Mouse (Mus musculus): ENCODE data around the gene Mctp1. TPM values are rescaled to one million over a fixed set of nuclear protein-coding genes. Genes with fewer than 3 reads are reported as not detected.
"Not testable (repeated sequence)": the region's sequence is repeated elsewhere in the genome, so short reads cannot be mapped to it uniquely, and the experiment has no call there.

The Mctp1 gene
- polyA plus RNA-seq, 1 experiment = 2.2 TPM

- Histone ChIP-seq H3K9me3 (no peaks in the 10 kb centered on the region), H3K4me3 (replicated peaks) (no peak overlapping the region)
- TF ChIP-seq FLI1 (IDR thresholded peaks at IDR 0.05; ENCODE audit: low read length) (no peak), GATA1 (IDR thresholded peaks at IDR 0.05; ENCODE audit: borderline replicate concordance, low read length) (no peak)
Measured at GRCm38 (mm10) chr13:76949234-76949633, 564.9 kb downstream of the Mctp1 start.

GRCm38 (mm10) chr13:76967588-76967987, 583.3 kb downstream of the Mctp1 start:
- Histone ChIP-seq H3K4me3 (replicated peaks) (no peak overlapping the region), H3K27me3 (replicated peaks) (no peaks in the 10 kb centered on the region), H3K9me3 (no peaks in the 10 kb centered on the region), H3K36me3 (replicated peaks; ENCODE audit: low read length) (peaks cover 3% of the 10 kb centered on the region), H3K4me1 (peaks cover 4% of the 10 kb centered on the region; the same call in 1 of the 2 replicates)
- TF ChIP-seq GATA1 (IDR thresholded peaks at IDR 0.05; ENCODE audit: borderline replicate concordance, low read length) = no peak
- no peak for TF ChIP-seq FLI1 (IDR thresholded peaks at IDR 0.05; ENCODE audit: low read length)

More at GRCm38 (mm10) chr13:76949234-76949633, 564.9 kb downstream of the Mctp1 start:
- peaks cover 5% of the 10 kb centered on the region for H3K4me1 ChIP-seq
- peaks cover 8% of the 10 kb centered on the region for H3K36me3 ChIP-seq (replicated peaks; ENCODE audit: low read length)
- H3K27me3 ChIP-seq (replicated peaks) = no peaks in the 10 kb centered on the region

- TF ChIP-seq FLI1 (IDR thresholded peaks at IDR 0.05; ENCODE audit: low read length) (no peak), GATA1 (IDR thresholded peaks at IDR 0.05; ENCODE audit: borderline replicate concordance, low read length) (no peak)
Measured at GRCm38 (mm10) chr13:76969386-76969785, 585.1 kb downstream of the Mctp1 start.

GRCm38 (mm10) chr13:76971046-76971445, 586.7 kb downstream of the Mctp1 start:
- H3K4me3 ChIP-seq (replicated peaks); H3K9me3 ChIP-seq; H3K27me3 ChIP-seq (replicated peaks); H3K36me3 ChIP-seq (replicated peaks; ENCODE audit: low read length); H3K4me1 ChIP-seq: not testable (repeated sequence)

More at GRCm38 (mm10) chr13:76969386-76969785, 585.1 kb downstream of the Mctp1 start:
- Histone ChIP-seq H3K27me3 (replicated peaks) (no peaks in the 10 kb centered on the region), H3K9me3 (no peaks in the 10 kb centered on the region), H3K36me3 (replicated peaks; ENCODE audit: low read length) (peaks cover 3% of the 10 kb centered on the region), H3K4me3 (replicated peaks) (no peak overlapping the region), H3K4me1 (no peaks in the 10 kb centered on the region)

GRCm38 (mm10) chr13:77002628-77003027, 618.3 kb downstream of the Mctp1 start:
- Histone ChIP-seq H3K9me3 (no peaks in the 10 kb centered on the region), H3K36me3 (replicated peaks; ENCODE audit: low read length) (no peaks in the 10 kb centered on the region), H3K4me1 (no peaks in the 10 kb centered on the region), H3K4me3 (replicated peaks) (no peak overlapping the region), H3K27me3 (replicated peaks) (no peaks in the 10 kb centered on the region)
- TF ChIP-seq GATA1 (IDR thresholded peaks at IDR 0.05; ENCODE audit: borderline replicate concordance, low read length) (no peak), FLI1 (IDR thresholded peaks at IDR 0.05; ENCODE audit: low read length) (no peak)

- TF ChIP-seq FLI1 (IDR thresholded peaks at IDR 0.05; ENCODE audit: low read length) (no peak), GATA1 (IDR thresholded peaks at IDR 0.05; ENCODE audit: borderline replicate concordance, low read length) (no peak)
- no peaks in the 10 kb centered on the region for H3K9me3 ChIP-seq
- H3K4me3 ChIP-seq (replicated peaks) = no peak overlapping the region
- no peaks in the 10 kb centered on the region for H3K4me1 ChIP-seq
- no peaks in the 10 kb centered on the region for H3K27me3 ChIP-seq (replicated peaks)
- no peaks in the 10 kb centered on the region for H3K36me3 ChIP-seq (replicated peaks; ENCODE audit: low read length)
Measured at GRCm38 (mm10) chr13:77003684-77004083, 619.3 kb downstream of the Mctp1 start.

- Histone ChIP-seq H3K36me3 (replicated peaks; ENCODE audit: low read length) (peaks cover 10% of the 10 kb centered on the region), H3K4me1 (no peaks in the 10 kb centered on the region), H3K9me3 (no peaks in the 10 kb centered on the region), H3K4me3 (replicated peaks) (no peak overlapping the region), H3K27me3 (replicated peaks) (no peaks in the 10 kb centered on the region)
- TF ChIP-seq FLI1 (IDR thresholded peaks at IDR 0.05; ENCODE audit: low read length) = no peak
- no peak for TF ChIP-seq GATA1 (IDR thresholded peaks at IDR 0.05; ENCODE audit: borderline replicate concordance, low read length)
Measured at GRCm38 (mm10) chr13:77018851-77019250, 634.5 kb downstream of the Mctp1 start.

- no peak for TF ChIP-seq GATA1 (IDR thresholded peaks at IDR 0.05; ENCODE audit: borderline replicate concordance, low read length)
- no peak for TF ChIP-seq FLI1 (IDR thresholded peaks at IDR 0.05; ENCODE audit: low read length)
- no peaks in the 10 kb centered on the region for H3K9me3 ChIP-seq
Measured at GRCm38 (mm10) chr13:77029594-77029993, 645.3 kb downstream of the Mctp1 start.

GRCm38 (mm10) chr13:77043375-77043774, 659.0 kb downstream of the Mctp1 start:
- no peak for TF ChIP-seq GATA1 (IDR thresholded peaks at IDR 0.05; ENCODE audit: borderline replicate concordance, low read length)
- no peak for TF ChIP-seq FLI1 (IDR thresholded peaks at IDR 0.05; ENCODE audit: low read length)

More at GRCm38 (mm10) chr13:77029594-77029993, 645.3 kb downstream of the Mctp1 start:
- Histone ChIP-seq H3K36me3 (replicated peaks; ENCODE audit: low read length) (peaks cover 44% of the 10 kb centered on the region), H3K27me3 (replicated peaks) (no peaks in the 10 kb centered on the region), H3K4me3 (replicated peaks) (no peak overlapping the region), H3K4me1 (no peaks in the 10 kb centered on the region; the same call in 1 of the 2 replicates)

GRCm38 (mm10) chr13:77045375-77045774, 661.0 kb downstream of the Mctp1 start:
- Histone ChIP-seq H3K4me3 (replicated peaks) (no peak overlapping the region), H3K9me3 (no peaks in the 10 kb centered on the region), H3K4me1 (no peaks in the 10 kb centered on the region; the same call in 1 of the 2 replicates), H3K36me3 (replicated peaks; ENCODE audit: low read length) (peaks cover 26% of the 10 kb centered on the region), H3K27me3 (replicated peaks) (no peaks in the 10 kb centered on the region)
- TF ChIP-seq GATA1 (IDR thresholded peaks at IDR 0.05; ENCODE audit: borderline replicate concordance, low read length) = no peak
- no peak for TF ChIP-seq FLI1 (IDR thresholded peaks at IDR 0.05; ENCODE audit: low read length)

More at GRCm38 (mm10) chr13:77043375-77043774, 659.0 kb downstream of the Mctp1 start:
- Histone ChIP-seq H3K27me3 (replicated peaks) (no peaks in the 10 kb centered on the region), H3K9me3 (no peaks in the 10 kb centered on the region), H3K4me3 (replicated peaks) (no peak overlapping the region), H3K36me3 (replicated peaks; ENCODE audit: low read length) (peaks cover 20% of the 10 kb centered on the region), H3K4me1 (no peaks in the 10 kb centered on the region)

GRCm38 (mm10) chr13:77046416-77046815, 662.1 kb downstream of the Mctp1 start:
- TF ChIP-seq GATA1 (IDR thresholded peaks at IDR 0.05; ENCODE audit: borderline replicate concordance, low read length) (no peak), FLI1 (IDR thresholded peaks at IDR 0.05; ENCODE audit: low read length) (no peak)
- Histone ChIP-seq H3K27me3 (replicated peaks) (no peaks in the 10 kb centered on the region), H3K4me1 (no peaks in the 10 kb centered on the region; the same call in 1 of the 2 replicates), H3K9me3 (no peaks in the 10 kb centered on the region), H3K4me3 (replicated peaks) (no peak overlapping the region), H3K36me3 (replicated peaks; ENCODE audit: low read length) (peaks cover 26% of the 10 kb centered on the region)
